Mouse (Mus musculus) neural tube, embryonic 14.5 days (tissue): ENCODE measurements around the gene BC067074. TPM values are rescaled to one million over a fixed set of nuclear protein-coding genes. Genes with fewer than 3 reads are reported as not detected.
"Not testable (repeated sequence)": the region's sequence is repeated elsewhere in the genome, so short reads cannot be mapped to it uniquely, and the experiment has no call there.

ENCODE experiments used
- ATAC-seq: fragments of 200-750 bp; cut with Nextera tagmentation; 2 replicates; pipeline ENCODE4 v1.8.0; 2017; ENCODE audit warnings: low read depth, mild to moderate bottlenecking, moderate TSS enrichment, moderate library complexity
- H3K27ac ChIP-seq: fragments of 300-500 bp; sonication (generic); 2 replicates; pipeline ENCODE4 v1.5.1; 2014; ENCODE audit warnings: low read depth, mild to moderate bottlenecking, control low read depth, low read length, moderate library complexity, mixed read lengths
- H3K27me3 ChIP-seq: fragments of 300-500 bp; sonication (generic); 2 replicates; pipeline ENCODE4 v1.6.1; 2014; ENCODE audit warnings: low read length; ENCODE audit not compliant: control insufficient read depth, insufficient read depth
- H3K36me3 ChIP-seq: fragments of 300-500 bp; sonication (generic); 2 replicates; pipeline ENCODE4 v1.6.1; 2014; ENCODE audit warnings: low read length, mixed read lengths; ENCODE audit not compliant: control insufficient read depth, insufficient read depth
- H3K4me1 ChIP-seq: fragments of 300-500 bp; sonication (generic); 2 replicates; pipeline ENCODE4 v1.6.1; 2014; ENCODE audit warnings: low read length; ENCODE audit not compliant: control insufficient read depth, insufficient read depth
- H3K4me2 ChIP-seq: fragments of 300-500 bp; sonication (generic); 2 replicates; pipeline ENCODE4 v1.6.1; 2014; ENCODE audit warnings: mild to moderate bottlenecking, low read depth, low read length, control low read depth
- H3K4me3 ChIP-seq: fragments of 300-500 bp; sonication (generic); 2 replicates; pipeline ENCODE4 v1.5.1; 2014; ENCODE audit warnings: low read depth, low read length, control low read depth, mixed read lengths
- H3K9ac ChIP-seq: fragments of 300-500 bp; sonication (generic); replicated peaks from 2 replicates; pipeline ENCODE4 v1.6.1; 2014; ENCODE audit warnings: low read depth, mild to moderate bottlenecking, control low read depth, low read length, mixed read lengths
- H3K9me3 ChIP-seq: fragments of 300-500 bp; sonication (generic); 2 replicates; pipeline ENCODE4 v1.6.1; 2016; ENCODE audit warnings: low read length; ENCODE audit not compliant: control insufficient read depth
- WGBS: fragments of 180-500 bp; shearing (Covaris S2); extraction: QIAGEN DNeasy Blood & Tissue Kit; methylation state at CpG from one replicate; pipeline ENCODE4 v1.1.7; 2014; 5-methylcytosine and 5-hydroxymethylcytosine counted together
- polyA plus RNA-seq: library from polyadenylated mRNA; unstranded; fragments of >200 nt; fragmentation: Nextera tagmentation; extraction: Ambion mirVana; gene quantifications from 2 replicates; pipeline ENCODE4 v1.2.1, GENCODE M21; 2014

BC067074 gene
- polyA plus RNA-seq, 1 experiment from 2014 or later: 0.51 TPM

- ATAC-seq: no peak
- Histone ChIP-seq H3K4me3 (no peak overlapping the region), H3K4me2 (no peak overlapping the region), H3K9me3 (no peaks in the 10 kb centered on the region), H3K27me3 (no peaks in the 10 kb centered on the region), H3K36me3 (no peaks in the 10 kb centered on the region), H3K9ac (no peak overlapping the region), H3K4me1 (no peaks in the 10 kb centered on the region), H3K27ac (no peak overlapping the region)
- WGBS: 56% methylated on average over 6 of the region's 6 CpGs
Observed at GRCm38 (mm10) chr13:113379766-113380309, 86.9 kb downstream of the BC067074 start.

- Histone ChIP-seq H3K4me3 (no peak overlapping the region), H3K36me3 (no peaks in the 10 kb centered on the region), H3K9me3 (no peaks in the 10 kb centered on the region), H3K4me2 (no peak overlapping the region), H3K4me1 (no peaks in the 10 kb centered on the region), H3K9ac (no peak overlapping the region), H3K27ac (no peak overlapping the region), H3K27me3 (no peaks in the 10 kb centered on the region)
- ATAC-seq: no peak
- 91% methylated on average over 1 of the region's 1 CpGs for WGBS
Observed at GRCm38 (mm10) chr13:113381710-113382109, 88.8 kb downstream of the BC067074 start.

GRCm38 (mm10) chr13:113382201-113382600 lies 89.2 kb downstream of the BC067074 start:
- Histone ChIP-seq H3K36me3 (no peaks in the 10 kb centered on the region), H3K9me3 (no peaks in the 10 kb centered on the region), H3K27ac (no peak overlapping the region), H3K4me1 (no peaks in the 10 kb centered on the region), H3K27me3 (no peaks in the 10 kb centered on the region), H3K9ac (no peak overlapping the region), H3K4me2 (no peak overlapping the region), H3K4me3 (no peak overlapping the region)
- WGBS: 93% methylated on average over 2 of the region's 2 CpGs
- ATAC-seq: no peak

- H3K4me1 ChIP-seq, H3K27ac ChIP-seq, H3K9ac ChIP-seq, H3K9me3 ChIP-seq, H3K4me2 ChIP-seq, H3K36me3 ChIP-seq, H3K27me3 ChIP-seq, H3K4me3 ChIP-seq, ATAC-seq: not testable (repeated sequence)
Observed at GRCm38 (mm10) chr13:113382770-113383169, 89.8 kb downstream of the BC067074 start.

GRCm38 (mm10) chr13:113393386-113393785 lies 100.4 kb downstream of the BC067074 start:
- Histone ChIP-seq H3K9ac (no peak overlapping the region), H3K27ac (no peak overlapping the region), H3K4me1 (no peaks in the 10 kb centered on the region), H3K27me3 (no peaks in the 10 kb centered on the region), H3K4me2 (no peak overlapping the region), H3K36me3 (no peaks in the 10 kb centered on the region), H3K9me3 (no peaks in the 10 kb centered on the region), H3K4me3 (no peak overlapping the region)
- ATAC-seq: no peak
- 98% methylated on average over 6 of the region's 6 CpGs for WGBS

- H3K27me3 ChIP-seq: no peaks in the 10 kb centered on the region
- no peaks in the 10 kb centered on the region for H3K4me1 ChIP-seq
- no peak overlapping the region for H3K27ac ChIP-seq
- no peak for ATAC-seq
- no peak overlapping the region for H3K4me3 ChIP-seq
- no peaks in the 10 kb centered on the region for H3K9me3 ChIP-seq
- no peak overlapping the region for H3K9ac ChIP-seq
- no peak overlapping the region for H3K4me2 ChIP-seq
- no peaks in the 10 kb centered on the region for H3K36me3 ChIP-seq
- WGBS: 90% methylated on average over 15 of the region's 15 CpGs
Observed at GRCm38 (mm10) chr13:113394591-113394990, 101.6 kb downstream of the BC067074 start.

GRCm38 (mm10) chr13:113397006-113397520 lies 104.1 kb downstream of the BC067074 start:
- Histone ChIP-seq H3K9me3 (no peaks in the 10 kb centered on the region), H3K27me3 (no peaks in the 10 kb centered on the region), H3K4me2 (no peak overlapping the region), H3K27ac (no peak overlapping the region), H3K36me3 (no peaks in the 10 kb centered on the region), H3K4me1 (no peaks in the 10 kb centered on the region), H3K4me3 (no peak overlapping the region), H3K9ac (no peak overlapping the region)
- no peak for ATAC-seq
- 92% methylated on average over 9 of the region's 9 CpGs for WGBS

- Histone ChIP-seq H3K4me1 (no peaks in the 10 kb centered on the region), H3K4me2 (no peak overlapping the region), H3K9me3 (no peaks in the 10 kb centered on the region), H3K27me3 (no peaks in the 10 kb centered on the region), H3K4me3 (no peak overlapping the region), H3K27ac (no peak overlapping the region), H3K9ac (no peak overlapping the region), H3K36me3 (no peaks in the 10 kb centered on the region)
- WGBS: 83% methylated on average over 4 of the region's 4 CpGs
- no peak for ATAC-seq
Observed at GRCm38 (mm10) chr13:113401373-113402010, 108.5 kb downstream of the BC067074 start.

GRCm38 (mm10) chr13:113403706-113404105 lies 110.7 kb downstream of the BC067074 start:
- no peak overlapping the region for H3K4me2 ChIP-seq
- no peak overlapping the region for H3K9ac ChIP-seq
- no peaks in the 10 kb centered on the region for H3K9me3 ChIP-seq
- no peaks in the 10 kb centered on the region for H3K4me1 ChIP-seq
- no peak overlapping the region for H3K27ac ChIP-seq
- no peak for ATAC-seq
- H3K4me3 ChIP-seq: no peak overlapping the region
- H3K36me3 ChIP-seq: no peaks in the 10 kb centered on the region
- WGBS: 92% methylated on average over 6 of the region's 6 CpGs
- H3K27me3 ChIP-seq: no peaks in the 10 kb centered on the region
